Mouse (Mus musculus): ENCODE data around the gene Pdzrn4. TPM values are rescaled to one million over a fixed set of nuclear protein-coding genes. Genes with fewer than 3 reads are reported as not detected.
"Not testable (repeated sequence)": the region's sequence is repeated elsewhere in the genome, so short reads cannot be mapped to it uniquely, and the experiment has no call there.

Gene Pdzrn4
- polyA plus RNA-seq (2014; fragmentation: Nextera tagmentation; extraction: Ambion mirVana), result 7.8 and 8.5 TPM in 2 replicates

GRCm38 (mm10) chr15:92396770-92397608 is at the start of gene Pdzrn4:
TSS of gene Pdzrn4 (plus strand) at chr15:92396881.
- H3K9me3 ChIP-seq (ENCODE audit: control insufficient read depth, low read length), result no peaks in the 10 kb centered on the region
- peaks cover 27% of the 10 kb centered on the region for H3K27me3 ChIP-seq (ENCODE audit: control insufficient read depth, insufficient read depth, low read length)
- peak within 1 kb of the TSS; percentile 97 for H3K4me2 ChIP-seq
- no peak within 1 kb of the TSS for H3K27ac ChIP-seq (ENCODE audit: low read depth, low read length)
- DNase-seq (ENCODE audit: low spot score, missing footprints) (peak; percentile 93), ATAC-seq (ENCODE audit: low FRiP score) (peak; percentile 83)
- H3K4me1 ChIP-seq (ENCODE audit: control insufficient read depth, insufficient read depth, low read length), result peaks cover 5% of the 10 kb centered on the region
- no peaks in the 10 kb centered on the region for H3K36me3 ChIP-seq (ENCODE audit: control insufficient read depth, insufficient read depth, low read length)
- peak within 1 kb of the TSS; percentile 48 for H3K9ac ChIP-seq (ENCODE audit: low read length)
- peak within 1 kb of the TSS; percentile 53 for H3K4me3 ChIP-seq (ENCODE audit: low read depth, low read length)
- under 1% methylated on average over 64 of the region's 65 CpGs for WGBS

GRCm38 (mm10) chr15:92347426-92347825 is 49.3 kb upstream of the Pdzrn4 start:
- no peak overlapping the region for H3K4me3 ChIP-seq (ENCODE audit: low read depth, low read length)
- H3K36me3 ChIP-seq (ENCODE audit: control insufficient read depth, insufficient read depth, low read length), result no peaks in the 10 kb centered on the region
- no peak for ATAC-seq (ENCODE audit: low FRiP score)
- DNase-seq (ENCODE audit: low spot score, missing footprints), result no peak
- peaks cover 13% of the 10 kb centered on the region for H3K4me1 ChIP-seq (ENCODE audit: control insufficient read depth, insufficient read depth, low read length)
- no peak overlapping the region for H3K9ac ChIP-seq (ENCODE audit: low read length)
- WGBS, result 52% methylated on average over 4 of the region's 4 CpGs
- H3K9me3 ChIP-seq (ENCODE audit: control insufficient read depth, low read length), result no peaks in the 10 kb centered on the region
- H3K4me2 ChIP-seq, result no peak overlapping the region
- peaks cover 4% of the 10 kb centered on the region; the same call in 1 of the 2 replicates for H3K27me3 ChIP-seq (ENCODE audit: control insufficient read depth, insufficient read depth, low read length)
- no peak overlapping the region for H3K27ac ChIP-seq (ENCODE audit: low read depth, low read length)

- 12% methylated on average over 3 of the region's 3 CpGs for WGBS
- Histone ChIP-seq H3K4me1 (ENCODE audit: control insufficient read depth, insufficient read depth, low read length) (peaks cover 13% of the 10 kb centered on the region), H3K36me3 (ENCODE audit: control insufficient read depth, insufficient read depth, low read length) (no peaks in the 10 kb centered on the region), H3K9me3 (ENCODE audit: control insufficient read depth, low read length) (no peaks in the 10 kb centered on the region), H3K27me3 (ENCODE audit: control insufficient read depth, insufficient read depth, low read length) (peaks cover 4% of the 10 kb centered on the region; the same call in 1 of the 2 replicates), H3K4me3 (ENCODE audit: low read depth, low read length) (no peak overlapping the region), H3K27ac (ENCODE audit: low read depth, low read length) (no peak overlapping the region), H3K9ac (ENCODE audit: low read length) (no peak overlapping the region), H3K4me2 (no peak overlapping the region)
- DNase-seq (ENCODE audit: low spot score, missing footprints) (peak; percentile 87), ATAC-seq (ENCODE audit: low FRiP score) (peak; percentile 97)
Measured at GRCm38 (mm10) chr15:92347902-92348301, 48.8 kb upstream of the Pdzrn4 start.

- H3K4me2 ChIP-seq; DNase-seq (ENCODE audit: low spot score, missing footprints); H3K36me3 ChIP-seq (ENCODE audit: control insufficient read depth, insufficient read depth, low read length); H3K27ac ChIP-seq (ENCODE audit: low read depth, low read length); H3K9ac ChIP-seq (ENCODE audit: low read length); H3K27me3 ChIP-seq (ENCODE audit: control insufficient read depth, insufficient read depth, low read length); H3K4me3 ChIP-seq (ENCODE audit: low read depth, low read length); H3K9me3 ChIP-seq (ENCODE audit: control insufficient read depth, low read length): not testable (repeated sequence)
- peak; percentile 9; the same call in 1 of the 2 replicates for ATAC-seq (ENCODE audit: low FRiP score)
- peaks cover 13% of the 10 kb centered on the region for H3K4me1 ChIP-seq (ENCODE audit: control insufficient read depth, insufficient read depth, low read length)
Measured at GRCm38 (mm10) chr15:92348453-92348852, 48.2 kb upstream of the Pdzrn4 start.

- H3K27me3 ChIP-seq (ENCODE audit: control insufficient read depth, insufficient read depth, low read length), result no peaks in the 10 kb centered on the region
- H3K9me3 ChIP-seq (ENCODE audit: control insufficient read depth, low read length), result no peaks in the 10 kb centered on the region
- no peak overlapping the region for H3K4me2 ChIP-seq
- H3K27ac ChIP-seq (ENCODE audit: low read depth, low read length), result no peak overlapping the region
- no peak overlapping the region for H3K9ac ChIP-seq (ENCODE audit: low read length)
- no peak for DNase-seq (ENCODE audit: low spot score, missing footprints)
- no peaks in the 10 kb centered on the region for H3K4me1 ChIP-seq (ENCODE audit: control insufficient read depth, insufficient read depth, low read length)
- no peak for ATAC-seq (ENCODE audit: low FRiP score)
- 88% methylated on average over 6 of the region's 6 CpGs for WGBS
- no peaks in the 10 kb centered on the region for H3K36me3 ChIP-seq (ENCODE audit: control insufficient read depth, insufficient read depth, low read length)
- H3K4me3 ChIP-seq (ENCODE audit: low read depth, low read length), result no peak overlapping the region
Measured at GRCm38 (mm10) chr15:92364153-92364552, 32.5 kb upstream of the Pdzrn4 start.

- Histone ChIP-seq H3K36me3 (ENCODE audit: control insufficient read depth, insufficient read depth, low read length) (no peaks in the 10 kb centered on the region), H3K27me3 (ENCODE audit: control insufficient read depth, insufficient read depth, low read length) (no peaks in the 10 kb centered on the region)
- no peak for ATAC-seq (ENCODE audit: low FRiP score)
Measured at GRCm38 (mm10) chr15:92364592-92364991, 32.1 kb upstream of the Pdzrn4 start.

GRCm38 (mm10) chr15:92394811-92395210 is 1.9 kb upstream of the Pdzrn4 start:
- Histone ChIP-seq H3K4me1 (ENCODE audit: control insufficient read depth, insufficient read depth, low read length) (peaks cover 5% of the 10 kb centered on the region), H3K27ac (ENCODE audit: low read depth, low read length) (no peak overlapping the region), H3K4me2 (no peak overlapping the region), H3K4me3 (ENCODE audit: low read depth, low read length) (no peak overlapping the region), H3K9ac (ENCODE audit: low read length) (no peak overlapping the region), H3K27me3 (ENCODE audit: control insufficient read depth, insufficient read depth, low read length) (peaks cover 27% of the 10 kb centered on the region), H3K9me3 (ENCODE audit: control insufficient read depth, low read length) (no peaks in the 10 kb centered on the region), H3K36me3 (ENCODE audit: control insufficient read depth, insufficient read depth, low read length) (no peaks in the 10 kb centered on the region)
- WGBS, result 89% methylated on average over 5 of the region's 5 CpGs
- no peak for ATAC-seq (ENCODE audit: low FRiP score)
- DNase-seq (ENCODE audit: low spot score, missing footprints), result no peak

More at GRCm38 (mm10) chr15:92364592-92364991, 32.1 kb upstream of the Pdzrn4 start:
- no peaks in the 10 kb centered on the region for H3K9me3 ChIP-seq (ENCODE audit: control insufficient read depth, low read length)
- H3K4me1 ChIP-seq (ENCODE audit: control insufficient read depth, insufficient read depth, low read length), result no peaks in the 10 kb centered on the region
- H3K4me2 ChIP-seq, result no peak overlapping the region
- no peak overlapping the region for H3K9ac ChIP-seq (ENCODE audit: low read length)
- H3K4me3 ChIP-seq (ENCODE audit: low read depth, low read length), result no peak overlapping the region
- no peak for DNase-seq (ENCODE audit: low spot score, missing footprints)
- H3K27ac ChIP-seq (ENCODE audit: low read depth, low read length), result no peak overlapping the region

- no peak for DNase-seq (ENCODE audit: low spot score, missing footprints)
Measured at GRCm38 (mm10) chr15:92398747-92399146, 2.1 kb downstream of the Pdzrn4 start.

GRCm38 (mm10) chr15:92399278-92399677 is 2.6 kb downstream of the Pdzrn4 start:
- peaks cover 27% of the 10 kb centered on the region for H3K27me3 ChIP-seq (ENCODE audit: control insufficient read depth, insufficient read depth, low read length)
- H3K4me2 ChIP-seq, result no peak overlapping the region
- H3K36me3 ChIP-seq (ENCODE audit: control insufficient read depth, insufficient read depth, low read length), result no peaks in the 10 kb centered on the region
- no peak overlapping the region for H3K27ac ChIP-seq (ENCODE audit: low read depth, low read length)
- H3K9ac ChIP-seq (ENCODE audit: low read length), result no peak overlapping the region
- no peak for DNase-seq (ENCODE audit: low spot score, missing footprints)
- 73% methylated on average over 5 of the region's 5 CpGs for WGBS
- H3K4me3 ChIP-seq (ENCODE audit: low read depth, low read length), result no peak overlapping the region
- no peak for ATAC-seq (ENCODE audit: low FRiP score)
- no peaks in the 10 kb centered on the region for H3K9me3 ChIP-seq (ENCODE audit: control insufficient read depth, low read length)
- peaks cover 5% of the 10 kb centered on the region for H3K4me1 ChIP-seq (ENCODE audit: control insufficient read depth, insufficient read depth, low read length)

More at GRCm38 (mm10) chr15:92398747-92399146, 2.1 kb downstream of the Pdzrn4 start:
- WGBS, result 45% methylated on average over 2 of the region's 2 CpGs
- Histone ChIP-seq H3K36me3 (ENCODE audit: control insufficient read depth, insufficient read depth, low read length) (no peaks in the 10 kb centered on the region), H3K27ac (ENCODE audit: low read depth, low read length) (no peak overlapping the region), H3K4me2 (no peak overlapping the region), H3K4me3 (ENCODE audit: low read depth, low read length) (no peak overlapping the region), H3K27me3 (ENCODE audit: control insufficient read depth, insufficient read depth, low read length) (peaks cover 27% of the 10 kb centered on the region), H3K9me3 (ENCODE audit: control insufficient read depth, low read length) (no peaks in the 10 kb centered on the region), H3K4me1 (ENCODE audit: control insufficient read depth, insufficient read depth, low read length) (peaks cover 5% of the 10 kb centered on the region), H3K9ac (ENCODE audit: low read length) (no peak overlapping the region)
- ATAC-seq (ENCODE audit: low FRiP score), result no peak
